Mouse (Mus musculus) limb, embryonic 14.5 days (tissue): Measurements from ENCODE around the gene Rrp7a. TPM values are rescaled to one million over a fixed set of nuclear protein-coding genes. Genes with fewer than 3 reads are reported as not detected.

Experiments
- ATAC-seq: fragments of 200-750 bp; cut with Nextera tagmentation; 2 replicates; pipeline ENCODE4 v1.8.0; 2017; ENCODE audit warnings: low read depth, moderate number of reproducible peaks, moderate TSS enrichment; ENCODE audit not compliant: low FRiP score
- DNase-seq: peaks from one replicate; pipeline ENCODE4 v3.0.0-alpha.2; 2015; ENCODE audit warnings: low spot score
- H3K27ac ChIP-seq: fragments of 300-500 bp; sonication (generic); replicated peaks from 2 replicates; pipeline ENCODE4 v1.5.1; 2014; ENCODE audit warnings: low read depth, mild to moderate bottlenecking, low read length, moderate library complexity, mixed read lengths
- H3K27me3 ChIP-seq: fragments of 300-500 bp; sonication (generic); 2 replicates; pipeline ENCODE4 v1.6.1; 2014; ENCODE audit warnings: low read length, mixed read lengths; ENCODE audit not compliant: control insufficient read depth, insufficient read depth
- H3K36me3 ChIP-seq: fragments of 300-500 bp; sonication (generic); 2 replicates; pipeline ENCODE4 v1.6.1; 2014; ENCODE audit warnings: mild to moderate bottlenecking, low read length, moderate library complexity, mixed read lengths; ENCODE audit not compliant: control insufficient read depth, insufficient read depth
- H3K4me1 ChIP-seq: fragments of 300-500 bp; sonication (generic); 2 replicates; pipeline ENCODE4 v1.6.1; 2014; ENCODE audit warnings: antibody characterized with exemption, low read length, mixed read lengths; ENCODE audit not compliant: control insufficient read depth, insufficient read depth
- H3K4me2 ChIP-seq: fragments of 300-500 bp; sonication (generic); replicated peaks from 2 replicates; pipeline ENCODE4 v1.6.1; 2014; ENCODE audit warnings: low read depth, mild to moderate bottlenecking, low read length, moderate library complexity; ENCODE audit not compliant: severe bottlenecking
- H3K4me3 ChIP-seq: fragments of 300-500 bp; sonication (generic); replicated peaks from 2 replicates; pipeline ENCODE4 v1.5.1; 2014; ENCODE audit warnings: low read length
- H3K9ac ChIP-seq: fragments of 300-500 bp; sonication (generic); 2 replicates; pipeline ENCODE4 v1.6.1; 2014; ENCODE audit warnings: mild to moderate bottlenecking, low read depth, low read length, moderate library complexity; ENCODE audit not compliant: severe bottlenecking
- H3K9me3 ChIP-seq: fragments of 300-500 bp; sonication (generic); 2 replicates; pipeline ENCODE4 v1.6.1; 2016; ENCODE audit warnings: low read length; ENCODE audit not compliant: control insufficient read depth
- POLR2A ChIP-seq: fragments of 200-500 bp; IDR thresholded peaks from 2 replicates; pipeline ENCODE4 v1.8.0; 2012; ENCODE audit warnings: inconsistent platforms, mild to moderate bottlenecking, moderate library complexity, borderline replicate concordance; ENCODE audit not compliant: insufficient read depth, insufficient read length; ENCODE audit errors: extremely low read depth
- WGBS: fragments of 180-500 bp; shearing (Covaris S2); extraction: QIAGEN DNeasy Blood & Tissue Kit; methylation state at CpG from one replicate; pipeline ENCODE4 v1.1.7; 2014; 5-methylcytosine and 5-hydroxymethylcytosine counted together
- polyA plus RNA-seq, 2 experiments: library from polyadenylated mRNA; depleted of rRNA in 1 of 2; stranded (reverse) in 1 of 2; unstranded in 1 of 2; fragments of >200 nt; fragmentation: Nextera tagmentation in 1 of 2; extraction: Ambion mirVana in 1 of 2; gene quantifications; 2 replicates each; pipeline versions ENCODE4 v1.2.1 to v1.2.3; 2012 to 2014

Rrp7a gene
- polyA plus RNA-seq, 2 experiments: 60.9 to 82.1 TPM

- no peak overlapping the region for H3K27ac ChIP-seq
- DNase-seq: no peak
- no peak for TF ChIP-seq POLR2A
- no peak for ATAC-seq
- no peak overlapping the region for H3K4me2 ChIP-seq
- no peak overlapping the region for H3K9ac ChIP-seq
- peaks cover 6% of the 10 kb centered on the region; the same call in 1 of the 2 replicates for H3K36me3 ChIP-seq
- no peaks in the 10 kb centered on the region for H3K9me3 ChIP-seq
- 72% methylated on average over 7 of the region's 7 CpGs for WGBS
- H3K4me3 ChIP-seq: no peak overlapping the region
- H3K4me1 ChIP-seq: peaks cover 11% of the 10 kb centered on the region
- no peaks in the 10 kb centered on the region for H3K27me3 ChIP-seq
These were observed 46.5 kb upstream of the Rrp7a start for GRCm38 (mm10) chr15:83168875-83169771.

- TF ChIP-seq POLR2A: no peak
- Histone ChIP-seq H3K27me3 (no peaks in the 10 kb centered on the region), H3K4me1 (peaks cover 11% of the 10 kb centered on the region), H3K9me3 (no peaks in the 10 kb centered on the region), H3K27ac (no peak overlapping the region), H3K4me2 (no peak overlapping the region), H3K36me3 (peaks cover 6% of the 10 kb centered on the region; the same call in 1 of the 2 replicates), H3K9ac (no peak overlapping the region), H3K4me3 (no peak overlapping the region)
- WGBS: 73% methylated on average over 3 of the region's 3 CpGs
- DNase-seq: no peak
- ATAC-seq: no peak
These were observed 45.7 kb upstream of the Rrp7a start for GRCm38 (mm10) chr15:83168311-83168710.

GRCm38 (mm10) chr15:83167550-83168065 is 45.0 kb upstream of the Rrp7a start:
- Histone ChIP-seq H3K27ac (no peak overlapping the region), H3K9ac (no peak overlapping the region), H3K27me3 (no peaks in the 10 kb centered on the region), H3K4me2 (no peak overlapping the region), H3K36me3 (peaks cover 6% of the 10 kb centered on the region; the same call in 1 of the 2 replicates), H3K4me1 (peaks cover 10% of the 10 kb centered on the region), H3K9me3 (no peaks in the 10 kb centered on the region), H3K4me3 (no peak overlapping the region)
- no peak for DNase-seq
- 88% methylated on average over 8 of the region's 8 CpGs for WGBS
- no peak for TF ChIP-seq POLR2A
- no peak for ATAC-seq

- Histone ChIP-seq H3K27ac (0 out of 2 replicates have a peak overlapping the region, but pooled peaks have one; percentile 26), H3K4me3 (no peak overlapping the region), H3K36me3 (peaks cover 6% of the 10 kb centered on the region; the same call in 1 of the 2 replicates), H3K9ac (no peak overlapping the region), H3K4me2 (no peak overlapping the region), H3K9me3 (no peaks in the 10 kb centered on the region), H3K27me3 (no peaks in the 10 kb centered on the region), H3K4me1 (peaks cover 8% of the 10 kb centered on the region)
- WGBS: 65% methylated on average over 5 of the region's 5 CpGs
- no peak for TF ChIP-seq POLR2A
- DNase-seq: peak; percentile 35
- ATAC-seq: no peak
These were observed 44.5 kb upstream of the Rrp7a start for GRCm38 (mm10) chr15:83167126-83167525.

GRCm38 (mm10) chr15:83166642-83167041 is 44.0 kb upstream of the Rrp7a start:
- H3K27me3 ChIP-seq: no peaks in the 10 kb centered on the region
- 0 out of 2 replicates have a peak overlapping the region, but pooled peaks have one; percentile 26 for H3K27ac ChIP-seq
- H3K9me3 ChIP-seq: no peaks in the 10 kb centered on the region
- peaks cover 8% of the 10 kb centered on the region for H3K4me1 ChIP-seq
- peaks cover 11% of the 10 kb centered on the region for H3K36me3 ChIP-seq
- DNase-seq (no peak), ATAC-seq (no peak)
- H3K4me3 ChIP-seq: no peak overlapping the region
- no peak overlapping the region for H3K4me2 ChIP-seq
- 84% methylated on average over 3 of the region's 3 CpGs for WGBS
- H3K9ac ChIP-seq: no peak overlapping the region
- no peak for TF ChIP-seq POLR2A
